Mouse (Mus musculus): ENCODE data around the gene Maob. TPM values are rescaled to one million over a fixed set of nuclear protein-coding genes. Genes with fewer than 3 reads are reported as not detected.

Maob gene
- 10 to 100 TPM; 16.5 to 20.0 TPM for total RNA-seq (2021)
- long read RNA-seq, transcript Maob-201 (15 exons, 2,411 nt), result major isoform, 32 of 35 reads
- long read RNA-seq, partial matches to known transcripts, result 1 of 35 reads
- long read RNA-seq, other reads (novel, unspliced or antisense), result 2 of 35 reads

DNA sequence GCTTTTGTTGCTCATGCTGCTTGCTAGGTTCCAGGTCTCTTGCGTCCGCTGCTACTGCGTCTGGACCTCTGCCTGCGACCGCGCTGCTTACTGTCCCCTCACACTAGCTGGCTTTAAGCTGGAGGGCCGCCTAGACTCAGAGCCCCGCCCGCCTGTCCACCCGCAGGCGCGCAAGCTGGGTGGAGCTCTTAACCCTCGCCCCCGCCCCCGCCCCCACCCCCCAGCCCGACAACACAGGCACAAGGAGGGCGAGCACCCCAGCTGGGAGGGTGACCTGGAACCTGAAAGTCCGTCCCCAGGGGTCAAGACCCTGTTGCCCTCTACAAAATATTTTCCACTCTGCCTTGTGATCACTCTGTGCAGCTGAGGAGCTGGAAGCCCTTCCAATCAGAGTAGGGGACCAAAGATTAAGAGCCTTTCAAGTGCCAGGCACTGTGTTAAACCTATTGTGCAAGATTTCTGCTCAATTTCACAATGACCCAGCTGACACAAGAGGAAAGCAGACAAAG is at the start of gene Maob:
TSS of gene Maob (minus strand) at position 106 of the 509 bp plus-strand sequence.
- no peak for DNase-seq (ENCODE audit: low spot score in 2 of 2)

DNA sequence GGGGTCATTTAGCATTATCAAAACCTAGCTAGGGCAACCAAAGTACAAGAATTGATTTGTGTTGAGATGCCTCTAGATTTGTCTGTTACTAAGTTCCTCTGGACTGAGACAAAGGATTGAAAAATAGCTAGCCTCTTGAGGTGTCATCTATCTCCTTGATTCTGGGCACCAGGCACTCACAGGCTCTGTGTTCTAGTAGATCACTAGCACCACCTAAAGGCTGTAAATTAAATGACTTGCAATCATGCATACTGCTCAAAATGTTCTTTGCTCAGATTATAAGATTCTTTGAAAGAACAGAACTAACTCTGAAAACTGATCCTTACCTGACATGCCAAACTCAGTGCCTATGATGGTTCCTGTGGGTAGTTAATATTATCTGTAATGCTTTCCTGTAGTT is 43.1 kb upstream of the Maob start:
- peak in 1 of 2 experiments; percentile 4 for DNase-seq (ENCODE audit: low spot score in 2 of 2)

GRCm38 (mm10) chrX:16846034-16846433 is 28.9 kb upstream of the Maob start:
- DNase-seq (ENCODE audit: low spot score in 2 of 2), result no peak

- no peak for DNase-seq (ENCODE audit: low spot score in 2 of 2)
Observed at GRCm38 (mm10) chrX:16841443-16841842, 24.3 kb upstream of the Maob start.

- DNase-seq (ENCODE audit: low spot score in 2 of 2), result no peak
Observed at GRCm38 (mm10) chrX:16837293-16837692, 20.1 kb upstream of the Maob start.

DNA sequence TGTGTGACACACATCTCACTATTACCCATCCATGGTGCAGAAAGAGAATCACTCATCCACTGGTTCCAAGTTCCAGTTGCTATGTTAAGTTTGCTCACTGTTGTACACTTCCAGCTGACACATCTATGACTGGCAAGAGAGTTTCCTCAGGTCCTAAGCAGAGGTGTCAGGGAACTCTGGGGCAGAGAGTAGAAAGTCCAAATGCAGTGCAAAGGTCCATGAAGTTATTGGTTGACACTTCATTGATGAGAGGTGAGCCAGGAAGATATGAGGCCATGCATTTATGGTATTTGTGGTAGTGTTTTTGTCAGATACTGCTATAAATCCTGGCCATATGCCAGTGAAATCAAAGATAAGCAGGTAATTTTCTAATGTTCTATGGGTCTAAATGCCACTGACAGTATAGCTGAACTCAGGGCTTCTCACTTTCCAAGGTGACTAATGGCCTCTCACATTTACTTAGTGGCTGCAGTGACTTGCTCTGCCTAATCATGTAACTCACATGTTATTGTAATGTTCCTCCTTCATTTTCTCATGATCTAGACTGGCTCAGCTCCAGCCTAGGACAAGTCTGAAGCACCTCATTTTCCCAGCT is 19.4 kb upstream of the Maob start:
- DNase-seq (ENCODE audit: low spot score in 2 of 2), result no peak

GRCm38 (mm10) chrX:16826028-16826427 is 8.9 kb upstream of the Maob start:
- DNase-seq (ENCODE audit: low spot score in 2 of 2), result no peak

- DNase-seq (ENCODE audit: low spot score in 2 of 2), result no peak
Observed at GRCm38 (mm10) chrX:16815965-16816364, 1.2 kb downstream of the Maob start.

- DNase-seq (ENCODE audit: low spot score in 2 of 2), result no peak
Observed at GRCm38 (mm10) chrX:16812080-16812479, 5.1 kb downstream of the Maob start.

DNA sequence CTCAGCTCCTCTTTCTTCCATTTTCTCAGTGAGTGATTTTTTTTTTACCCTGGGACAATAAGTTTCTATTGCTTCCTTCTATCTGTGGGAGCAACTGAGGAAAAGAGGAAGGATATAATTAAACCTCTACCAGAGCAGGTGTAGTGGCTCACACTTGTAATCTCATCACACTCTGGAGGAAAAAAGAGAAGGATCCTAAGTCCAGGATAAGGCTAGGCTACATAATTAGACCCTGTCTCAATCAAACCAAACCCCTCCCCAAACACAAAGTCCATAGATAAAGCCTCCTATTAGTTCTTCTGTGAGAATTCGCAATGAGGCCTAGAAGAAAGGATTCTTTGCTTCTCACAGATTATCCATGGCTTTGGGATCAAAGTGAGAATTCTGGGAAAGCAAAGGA is 49.7 kb downstream of the Maob start:
- no peak for DNase-seq (ENCODE audit: low spot score in 2 of 2)

DNA sequence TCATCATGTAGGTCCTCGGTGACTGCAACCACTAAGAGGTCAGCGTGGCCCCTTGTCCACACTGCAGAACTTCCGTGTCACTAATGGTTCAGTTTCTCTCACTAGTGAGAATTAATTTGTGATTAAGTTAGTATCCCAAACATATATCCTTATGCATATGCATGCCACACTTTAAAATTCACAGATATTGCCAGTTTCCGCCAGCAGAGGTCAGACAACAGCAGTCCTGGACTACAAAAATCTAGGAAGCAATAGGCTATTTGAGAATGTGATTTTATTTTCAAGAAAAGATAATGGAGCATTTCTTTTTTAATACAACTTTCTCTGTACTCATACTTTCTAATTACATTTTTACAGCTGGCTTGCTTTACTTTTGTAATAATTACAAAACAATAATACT is 51.0 kb downstream of the Maob start:
- DNase-seq (ENCODE audit: low spot score in 2 of 2), result peak in 1 of 2 experiments; percentile 41

DNA sequence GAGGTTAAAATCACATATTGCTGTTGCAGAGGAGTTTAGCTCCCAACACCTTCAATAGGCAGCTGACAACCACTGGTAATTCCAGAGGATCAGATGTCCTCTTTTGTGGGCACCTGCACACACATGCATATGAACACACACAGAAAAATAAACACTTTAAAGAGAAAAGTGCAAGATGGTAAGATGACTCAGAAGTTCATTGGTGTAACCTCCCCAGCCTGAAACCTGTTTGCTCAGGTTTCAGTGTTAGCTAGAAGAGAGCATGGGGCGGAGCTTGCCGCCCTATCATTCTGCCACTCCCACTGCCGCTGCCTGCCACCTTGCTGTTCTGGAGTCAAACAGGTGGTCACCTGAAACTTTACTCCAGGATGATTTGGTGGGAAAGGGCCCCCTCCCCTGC is 55.7 kb downstream of the Maob start:
- DNase-seq (ENCODE audit: low spot score in 2 of 2), result no peak

GRCm38 (mm10) chrX:16754761-16755160 is 62.4 kb downstream of the Maob start:
- no peak for DNase-seq (ENCODE audit: low spot score in 2 of 2)

GRCm38 (mm10) chrX:16748932-16749331 is 68.2 kb downstream of the Maob start:
- DNase-seq (ENCODE audit: low spot score in 2 of 2), result no peak

DNA sequence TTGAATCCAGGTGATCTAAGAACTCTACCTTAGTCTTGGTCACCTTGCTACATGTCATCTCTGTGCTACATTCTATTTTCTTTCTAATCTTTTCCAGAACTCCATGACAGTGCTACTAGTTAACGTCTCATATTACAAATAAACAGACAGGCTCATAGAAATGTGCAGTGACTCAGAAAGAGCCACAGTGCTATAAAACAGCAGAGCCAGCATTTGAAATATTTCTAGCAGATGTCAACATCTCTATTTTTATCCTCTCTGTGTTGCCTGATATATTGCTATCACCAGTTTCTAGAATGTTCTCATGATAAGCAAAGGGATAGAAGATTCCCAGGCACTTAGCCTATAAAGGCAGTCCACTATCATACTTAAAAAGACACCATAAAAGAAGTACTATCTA is 103.1 kb downstream of the Maob start:
- DNase-seq (ENCODE audit: low spot score in 2 of 2), result no peak

GRCm38 (mm10) chrX:16706094-16706493 is 111.1 kb downstream of the Maob start:
- DNase-seq (ENCODE audit: low spot score in 2 of 2), result no peak

Other genes starting within 250 kb of the Maob start
- 10 to 100 TPM; 14.6 to 16.5 TPM for gene Maoa, start 197.7 kb downstream of the Maob start, total RNA-seq (2021)
- 1 to 10 TPM; 8.2 to 9.4 TPM for gene Ndp, start 94.4 kb upstream of the Maob start, total RNA-seq (2021)

Data from layer of hippocampus, adult 18-20 months (tissue).